Mouse (Mus musculus) layer of hippocampus, adult 18-20 months (tissue): ENCODE measurements at regions not wholly inside any gene's neighbourhood (a gene's known extent, or its start where the extent isn't known, plus 50 kb on each side); places are given as distances from the start of the nearest gene placed in this dataset.

ENCODE experiments used
- DNase-seq, 2 experiments: peaks; one replicate each; pipeline ENCODE4 v3.0.0; 2022; ENCODE audit warnings: low spot score in 2 of 2

DNA sequence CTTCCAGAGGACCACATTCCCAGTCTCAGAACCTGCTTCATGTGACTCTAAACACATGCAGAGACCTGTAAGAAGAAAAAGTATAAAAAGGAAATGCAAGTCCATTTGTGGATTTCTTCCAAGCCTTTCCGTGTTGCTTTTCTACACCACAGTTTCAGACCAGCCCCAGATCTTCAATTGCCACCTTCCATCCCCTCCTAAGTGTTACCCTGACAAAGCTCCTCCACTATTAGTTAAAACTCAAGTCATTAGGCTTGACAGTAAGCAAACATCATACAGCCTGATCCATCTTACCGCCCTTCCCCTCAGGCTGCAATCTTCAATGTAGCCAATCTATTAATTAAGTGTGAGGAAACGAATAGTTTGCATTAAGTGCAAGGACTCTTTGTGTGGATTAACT, 1016.1 kb downstream of the Ttll7 start:
- no peak for DNase-seq

DNA sequence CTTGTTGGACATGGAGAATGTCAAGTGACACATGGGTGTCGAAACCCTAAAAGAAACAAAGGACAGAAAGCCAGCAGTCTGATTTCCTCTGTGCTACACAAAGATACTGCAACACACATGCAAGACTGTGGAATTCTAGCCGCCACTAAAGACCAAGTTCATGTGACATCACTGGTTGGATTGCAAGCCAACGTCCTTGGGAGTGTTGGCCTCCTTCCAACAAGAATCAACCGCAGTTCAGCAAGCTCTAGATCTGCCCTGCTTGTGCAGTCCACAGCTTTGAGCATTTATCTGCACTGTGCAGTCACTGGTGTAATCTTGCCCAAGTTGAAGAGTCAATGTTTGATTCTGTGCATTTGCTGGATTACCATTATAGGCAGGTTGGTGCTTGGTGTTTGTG, 1001.2 kb downstream of the Ttll7 start:
- DNase-seq, result no peak

GRCm38 (mm10) chr3:147852830-147853229, 1000.7 kb downstream of the Ttll7 start:
- DNase-seq, result no peak

- no peak for DNase-seq
These were observed 989.2 kb downstream of the Ttll7 start for GRCm38 (mm10) chr3:147841357-147841756.

DNA sequence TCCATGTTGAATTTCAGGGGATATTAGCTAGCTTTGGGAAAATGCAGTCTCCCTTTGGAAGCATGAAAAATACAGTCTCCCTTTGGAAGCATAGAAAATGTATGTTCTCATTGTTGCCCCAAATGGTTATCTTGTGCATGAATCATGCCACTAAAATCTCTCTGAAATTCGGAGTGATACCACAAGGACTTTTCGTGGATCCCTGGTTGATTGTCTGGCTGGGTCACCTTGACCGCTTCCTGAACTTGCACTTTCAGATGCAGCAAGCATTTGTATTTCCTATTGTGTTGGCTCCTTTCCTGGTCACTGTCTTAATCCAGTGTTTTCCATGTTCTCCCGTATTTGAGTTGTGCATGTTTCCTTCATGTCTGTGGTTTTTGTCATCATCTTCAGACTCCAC, 986.6 kb downstream of the Ttll7 start:
- no peak for DNase-seq

- DNase-seq, result no peak
These were observed 983.5 kb downstream of the Ttll7 start for GRCm38 (mm10) chr3:147835716-147836115.

GRCm38 (mm10) chr3:147825337-147825736, 973.2 kb downstream of the Ttll7 start:
- no peak for DNase-seq

- no peak for DNase-seq
These were observed 972.3 kb downstream of the Ttll7 start for GRCm38 (mm10) chr3:147824451-147824850.

GRCm38 (mm10) chr3:147814080-147814650, 962.0 kb downstream of the Ttll7 start:
- no peak for DNase-seq

DNA sequence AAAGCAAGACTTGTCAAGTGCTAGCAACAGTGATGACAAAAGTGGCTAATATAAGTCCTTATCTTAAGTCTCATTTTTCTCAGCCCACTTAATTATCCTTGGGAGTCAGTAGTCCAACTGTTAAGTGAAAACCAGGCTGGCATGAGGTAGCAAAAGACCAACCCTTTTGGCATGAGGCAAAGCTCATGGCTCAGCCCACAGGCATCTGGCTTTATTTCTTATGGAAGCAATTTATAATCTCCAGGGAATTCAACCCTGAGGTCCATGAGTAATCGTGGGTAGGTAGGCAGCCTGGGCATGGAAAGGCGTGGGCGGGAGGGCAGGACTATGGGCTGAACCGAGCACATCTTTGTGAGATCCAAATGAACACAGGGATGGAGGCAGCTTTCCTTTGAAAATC, 950.4 kb downstream of the Ttll7 start:
- DNase-seq, result no peak

DNA sequence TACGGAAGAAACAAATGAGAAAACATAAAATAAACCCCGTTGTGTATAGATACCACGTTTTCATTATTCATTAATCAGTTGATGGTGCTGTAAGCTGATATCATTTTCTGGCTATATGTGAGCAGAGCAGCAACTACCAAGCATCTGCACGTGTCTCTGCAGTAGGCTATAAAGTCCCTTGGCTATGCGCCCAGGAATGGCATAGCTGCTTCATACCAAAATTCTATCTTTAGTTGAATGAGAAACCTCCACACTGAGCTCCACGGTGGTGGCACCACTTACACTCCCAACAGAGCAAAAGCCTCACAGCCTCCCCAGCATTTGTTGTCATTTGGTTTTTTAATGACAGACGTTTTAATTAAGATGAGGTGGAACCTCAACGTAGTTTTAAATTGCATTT, 944.4 kb downstream of the Ttll7 start:
- no peak for DNase-seq

DNA sequence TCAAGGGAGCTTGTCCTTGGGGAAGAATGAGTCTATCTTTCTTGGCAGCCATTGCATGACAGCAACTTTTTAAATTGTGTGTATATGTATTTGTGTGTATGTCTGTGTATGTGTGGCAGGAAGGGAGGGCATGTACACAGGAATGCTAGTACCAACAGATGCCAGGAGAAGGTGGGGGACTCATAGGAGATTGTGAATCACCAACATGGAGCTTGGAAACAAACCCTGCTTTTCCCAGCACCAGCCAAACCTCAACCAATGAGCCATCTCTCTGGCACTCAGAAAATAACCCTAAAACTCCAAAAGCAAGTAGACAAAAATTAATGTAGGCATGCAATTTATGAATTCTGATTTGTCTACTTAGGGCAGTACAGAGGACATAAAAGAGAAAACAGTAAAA, 942.9 kb downstream of the Ttll7 start:
- no peak for DNase-seq

DNA sequence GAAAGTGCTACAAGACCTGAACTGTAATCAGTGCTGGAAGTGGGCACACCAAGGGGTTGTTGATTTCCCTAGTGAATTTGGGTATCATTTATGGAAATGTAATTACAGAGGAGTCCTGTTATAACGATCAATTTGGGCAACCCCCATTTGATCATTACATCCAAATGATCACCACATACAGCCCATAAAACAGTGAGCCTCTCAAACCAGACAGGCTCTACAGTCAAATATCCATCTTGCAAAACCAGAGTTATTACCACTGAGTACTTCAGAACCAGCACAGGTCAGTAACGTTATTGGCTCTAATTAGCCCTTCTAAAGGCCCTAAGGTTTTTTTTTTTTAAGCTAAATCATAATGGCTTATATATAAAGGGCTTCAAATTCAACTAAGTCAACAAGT, 934.4 kb downstream of the Ttll7 start:
- DNase-seq, result no peak

DNA sequence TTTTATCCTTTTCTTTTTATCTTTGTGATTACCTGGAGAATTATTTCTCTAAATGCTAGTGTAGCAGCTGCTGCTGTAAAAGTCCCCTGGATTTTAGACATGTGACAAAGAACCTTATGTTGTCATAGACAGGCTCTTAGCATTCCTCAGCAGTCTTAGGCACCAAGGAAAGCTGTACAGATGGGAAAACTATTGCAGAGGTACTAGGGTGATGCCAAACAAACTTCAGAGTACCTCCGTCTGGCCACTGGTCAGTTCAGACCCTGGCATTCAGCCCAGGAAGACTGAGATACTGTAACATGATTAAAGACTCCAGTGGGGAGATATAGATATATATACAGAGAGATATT, 898.6 kb downstream of the Ttll7 start:
- DNase-seq, result no peak

DNA sequence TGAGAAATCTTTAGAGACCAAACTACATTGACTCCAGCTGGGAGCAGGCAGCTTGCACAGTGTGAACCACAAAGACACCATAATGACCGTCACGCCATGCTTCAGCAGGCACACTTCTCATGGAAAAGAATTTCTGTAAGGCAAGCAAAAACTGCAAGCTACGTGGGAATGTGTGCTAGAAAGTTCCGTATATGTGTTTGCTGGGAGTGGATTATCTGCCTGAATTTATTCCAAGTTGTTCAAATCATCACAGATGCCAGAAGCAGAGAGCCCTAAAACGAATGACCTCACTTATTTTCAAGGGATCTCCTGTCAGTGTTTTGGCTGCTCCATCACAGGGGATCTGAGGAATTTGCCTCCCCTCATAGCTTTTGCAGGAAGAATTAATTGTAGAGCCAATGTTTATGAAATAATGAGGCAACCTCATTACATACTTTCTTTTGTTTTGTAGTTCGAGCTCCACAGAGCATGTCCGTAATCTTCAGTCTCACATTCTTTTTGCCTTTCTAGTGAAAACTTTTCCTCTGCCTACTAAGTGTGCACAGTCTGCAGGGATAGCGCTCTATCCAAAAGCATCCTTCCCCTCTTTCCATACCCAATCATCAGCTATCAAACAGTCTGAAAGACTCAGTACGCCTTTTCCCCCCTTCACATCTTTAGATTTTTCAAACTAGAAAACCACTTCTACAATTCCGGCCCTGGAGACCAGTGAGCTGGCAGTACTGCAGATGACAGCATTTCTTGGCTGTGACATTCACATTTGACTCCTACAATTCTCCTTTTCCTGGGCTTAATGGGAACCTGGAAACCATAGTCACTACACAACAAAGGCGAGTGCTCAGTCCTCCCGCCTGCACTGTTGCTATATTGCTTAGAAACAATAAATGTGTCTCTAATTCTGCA, 898.0 kb downstream of the Ttll7 start:
- DNase-seq, result no peak

- DNase-seq, result peak in 1 of 2 experiments; percentile 6
These were observed 897.3 kb downstream of the Ttll7 start for GRCm38 (mm10) chr3:147749442-147749841.

GRCm38 (mm10) chr3:147736673-147737439, 884.7 kb downstream of the Ttll7 start:
- DNase-seq, result no peak

DNA sequence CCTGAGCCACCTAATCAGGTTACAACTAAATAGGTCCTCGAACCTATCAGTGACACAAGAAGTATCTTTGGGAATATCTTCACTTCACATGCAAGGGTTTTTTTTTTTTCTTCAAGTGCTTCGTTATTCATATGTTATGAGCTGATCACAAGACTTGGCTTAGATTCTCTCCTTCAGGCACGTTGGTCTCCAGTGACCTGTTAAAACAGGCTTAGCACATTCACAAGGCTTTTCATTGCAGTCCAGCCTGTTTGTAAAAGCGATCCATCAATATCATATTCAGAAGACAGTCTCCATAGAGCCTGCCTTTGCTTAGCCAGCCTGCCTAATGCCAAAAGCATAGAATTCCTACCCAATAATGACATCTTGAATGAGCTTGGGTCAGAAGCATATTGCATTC, 864.2 kb downstream of the Ttll7 start:
- no peak for DNase-seq

DNA sequence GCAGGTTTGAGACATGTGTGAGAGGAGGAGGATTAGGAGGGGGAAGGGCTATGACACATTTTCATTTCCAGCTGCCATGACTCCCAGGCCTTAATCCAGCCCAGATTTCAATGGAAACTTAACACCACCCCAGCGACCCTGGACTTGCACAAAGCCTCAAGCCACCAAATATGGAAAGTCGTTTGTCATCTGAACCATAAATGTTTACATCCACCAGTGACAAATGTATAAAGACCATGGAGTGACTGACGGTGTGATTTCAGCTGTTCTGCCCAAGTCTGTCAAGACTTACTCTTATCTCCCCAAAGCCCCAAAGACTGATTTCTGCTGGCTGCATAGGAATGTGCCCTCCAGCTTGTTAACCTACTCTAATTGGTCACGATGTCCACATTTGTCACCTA, 855.2 kb downstream of the Ttll7 start:
- no peak for DNase-seq

- no peak for DNase-seq
These were observed 831.6 kb downstream of the Ttll7 start for GRCm38 (mm10) chr3:147683730-147684129.

DNA sequence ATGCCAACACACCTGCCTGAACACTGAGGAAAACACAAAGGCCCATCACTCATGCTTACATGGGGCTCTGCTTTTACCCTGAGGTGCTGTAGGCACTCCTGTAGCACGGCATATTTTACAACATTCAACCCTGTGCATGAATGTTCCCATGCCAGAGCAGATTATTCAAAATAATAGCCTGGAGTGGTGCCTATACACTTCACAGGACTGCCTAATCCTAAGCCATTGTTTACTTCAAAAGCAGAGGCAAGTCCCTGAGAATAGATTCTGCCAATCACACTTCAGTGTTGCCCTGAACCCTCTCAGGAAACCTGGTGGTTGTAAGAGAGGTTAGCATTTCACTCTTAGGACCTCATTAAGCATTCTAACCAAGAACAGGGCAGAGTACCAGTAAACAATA, 828.1 kb downstream of the Ttll7 start:
- DNase-seq, result no peak

GRCm38 (mm10) chr3:147662572-147662971, 810.4 kb downstream of the Ttll7 start:
- DNase-seq, result no peak
